Mouse (Mus musculus) limb, embryonic 10.5 days (tissue): Measurements from ENCODE around the gene Fam120b. TPM values are rescaled to one million over a fixed set of nuclear protein-coding genes. Genes with fewer than 3 reads are reported as not detected.
A peak's percentile ranks its signal among the peaks of the same experiment; 100 is the strongest.

Experiments used
- DNase-seq: peaks from one replicate; pipeline ENCODE4 v3.0.0-alpha.2; 2017; ENCODE audit warnings: low spot score
- H3K27ac ChIP-seq: fragments of 300-500 bp; sonication (generic); 2 replicates; pipeline ENCODE4 v1.5.1; 2016; ENCODE audit warnings: mild to moderate bottlenecking
- H3K27me3 ChIP-seq: fragments of 300-500 bp; sonication (generic); 2 replicates; pipeline ENCODE4 v1.6.1; 2016; ENCODE audit warnings: low read depth, mild to moderate bottlenecking; ENCODE audit not compliant: poor library complexity, severe bottlenecking
- H3K36me3 ChIP-seq: fragments of 300-500 bp; sonication (generic); 2 replicates; pipeline ENCODE4 v1.6.1; 2016; ENCODE audit warnings: mild to moderate bottlenecking, moderate library complexity
- H3K4me1 ChIP-seq: fragments of 300-500 bp; sonication (generic); 2 replicates; pipeline ENCODE4 v1.6.1; 2016
- H3K4me3 ChIP-seq: fragments of 300-500 bp; sonication (generic); 2 replicates; pipeline ENCODE4 v1.5.1; 2016; ENCODE audit warnings: mild to moderate bottlenecking, moderate library complexity
- H3K9me3 ChIP-seq: fragments of 300-500 bp; sonication (generic); replicated peaks from 2 replicates; pipeline ENCODE4 v1.6.1; 2016; ENCODE audit warnings: mild to moderate bottlenecking
- WGBS: fragments of 180-500 bp; shearing (Covaris S2); methylation state at CpG from one replicate; pipeline ENCODE4 v1.1.7; 2016; 5-methylcytosine and 5-hydroxymethylcytosine counted together
- polyA plus RNA-seq: library from polyadenylated mRNA; unstranded; fragments of >200 nt; fragmentation: Nextera tagmentation; extraction: Ambion mirVana; gene quantifications from 2 replicates; pipeline ENCODE4 v1.2.1, GENCODE M21; 2016

Gene Fam120b
- polyA plus RNA-seq, 1 experiment from 2014 or later: 27.6 TPM

DNA sequence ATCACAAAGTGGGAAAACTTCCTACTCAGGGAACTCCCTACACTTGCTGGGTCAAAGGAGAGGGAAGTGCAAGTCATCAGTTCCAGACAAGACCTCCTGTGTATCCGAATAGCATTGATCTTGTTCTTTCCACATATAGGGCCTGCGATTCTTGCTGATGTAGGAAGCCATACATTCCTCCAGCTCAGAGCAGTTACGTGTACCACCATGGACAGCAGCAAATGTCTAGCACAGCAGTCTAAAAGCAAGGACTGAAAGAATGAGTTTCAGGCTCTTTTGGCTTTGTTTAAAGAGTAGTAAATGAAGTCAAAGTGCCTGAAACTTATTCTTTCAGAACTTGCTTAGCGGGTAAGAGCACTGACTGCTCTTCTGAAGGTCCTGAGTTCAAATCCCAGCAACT lies 59.2 kb downstream of the Fam120b start:
- Histone ChIP-seq H3K27ac (no peak overlapping the region), H3K9me3 (no peaks in the 10 kb centered on the region), H3K36me3 (no peaks in the 10 kb centered on the region), H3K27me3 (no peaks in the 10 kb centered on the region), H3K4me3 (no peak overlapping the region), H3K4me1 (no peaks in the 10 kb centered on the region)
- 71% methylated on average over 4 of the region's 4 CpGs for WGBS
- no peak for DNase-seq

DNA sequence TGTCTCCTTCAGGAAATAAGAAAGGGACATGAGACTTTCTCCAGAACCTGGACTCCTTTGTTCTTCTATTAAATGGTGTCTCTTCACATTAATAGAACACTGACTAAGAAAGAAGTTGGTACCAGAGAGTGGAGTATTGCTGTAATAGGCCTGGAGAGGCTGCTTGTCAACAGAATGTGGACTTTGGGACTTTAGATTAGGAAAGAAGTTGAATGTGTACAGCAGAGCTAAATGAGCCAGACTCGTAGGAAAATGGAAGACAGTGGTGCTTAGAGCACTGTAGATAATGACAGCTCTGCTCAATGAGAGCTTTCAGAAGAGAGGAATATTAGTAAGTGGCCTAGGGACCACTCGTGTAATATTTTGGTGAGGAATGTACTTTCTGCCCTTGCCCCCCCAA lies 60.6 kb downstream of the Fam120b start:
- no peak for DNase-seq
- Histone ChIP-seq H3K4me3 (no peak overlapping the region), H3K27ac (no peak overlapping the region), H3K9me3 (no peaks in the 10 kb centered on the region), H3K36me3 (peaks cover 3% of the 10 kb centered on the region), H3K27me3 (no peaks in the 10 kb centered on the region), H3K4me1 (no peaks in the 10 kb centered on the region)
- 94% methylated on average over 2 of the region's 2 CpGs for WGBS

DNA sequence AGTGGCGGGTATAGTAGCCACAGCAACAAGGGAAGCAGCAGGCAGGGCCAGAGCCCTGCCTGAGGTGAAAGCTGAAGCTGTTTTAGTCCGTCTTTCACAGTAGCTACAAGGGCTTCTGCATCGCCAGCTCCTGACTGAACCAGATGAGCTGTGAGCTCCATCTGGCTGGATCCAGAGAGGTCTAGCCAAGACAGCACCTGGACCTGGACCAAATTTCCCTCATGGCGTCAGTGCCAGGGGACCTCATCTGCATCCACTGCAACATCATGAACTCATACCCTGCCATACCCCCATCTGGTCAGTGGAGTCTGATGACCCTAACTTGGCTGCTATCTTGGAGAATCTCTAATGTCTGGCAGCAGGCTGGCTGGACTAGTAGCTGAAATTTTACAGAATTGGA lies 63.8 kb downstream of the Fam120b start:
- Histone ChIP-seq H3K4me1 (no peaks in the 10 kb centered on the region), H3K9me3 (no peaks in the 10 kb centered on the region), H3K4me3 (no peak overlapping the region), H3K27ac (no peak overlapping the region), H3K36me3 (peaks cover 11% of the 10 kb centered on the region), H3K27me3 (no peaks in the 10 kb centered on the region)
- DNase-seq: no peak
- 91% methylated on average over 4 of the region's 4 CpGs for WGBS

DNA sequence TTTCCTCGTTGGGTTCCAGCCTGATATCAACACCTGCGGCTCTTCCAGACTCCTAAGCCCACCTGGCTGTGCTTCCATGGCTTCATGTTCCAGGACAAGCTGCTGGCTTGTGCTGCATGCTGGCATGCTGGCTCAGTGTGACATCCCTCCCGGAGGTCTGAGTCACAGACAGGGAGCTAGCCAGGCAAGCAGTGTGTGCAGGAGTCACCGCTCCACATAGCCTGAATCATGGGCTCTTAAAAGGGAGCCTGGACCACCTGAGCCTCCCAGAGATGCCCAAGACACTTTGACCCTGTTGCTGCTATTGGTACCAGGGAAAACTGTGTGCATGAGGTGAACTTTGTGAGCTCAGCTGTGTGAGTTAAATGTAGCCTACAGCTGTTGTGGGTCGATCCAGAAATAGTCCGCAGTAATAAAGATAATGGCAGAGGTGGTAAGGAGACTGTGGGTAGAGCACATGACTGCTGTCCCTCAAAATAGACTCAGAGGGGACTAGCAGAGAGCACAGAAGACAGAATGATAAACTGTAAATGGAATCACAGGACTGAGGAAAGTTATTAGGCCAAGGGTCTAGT lies 66.0 kb downstream of the Fam120b start:
- H3K27me3 ChIP-seq: no peaks in the 10 kb centered on the region
- 94% methylated on average over 6 of the region's 6 CpGs for WGBS
- no peak for DNase-seq
- no peak overlapping the region for H3K27ac ChIP-seq
- H3K4me3 ChIP-seq: no peak overlapping the region
- H3K36me3 ChIP-seq: peaks cover 15% of the 10 kb centered on the region
- H3K9me3 ChIP-seq: no peaks in the 10 kb centered on the region
- no peaks in the 10 kb centered on the region for H3K4me1 ChIP-seq

DNA sequence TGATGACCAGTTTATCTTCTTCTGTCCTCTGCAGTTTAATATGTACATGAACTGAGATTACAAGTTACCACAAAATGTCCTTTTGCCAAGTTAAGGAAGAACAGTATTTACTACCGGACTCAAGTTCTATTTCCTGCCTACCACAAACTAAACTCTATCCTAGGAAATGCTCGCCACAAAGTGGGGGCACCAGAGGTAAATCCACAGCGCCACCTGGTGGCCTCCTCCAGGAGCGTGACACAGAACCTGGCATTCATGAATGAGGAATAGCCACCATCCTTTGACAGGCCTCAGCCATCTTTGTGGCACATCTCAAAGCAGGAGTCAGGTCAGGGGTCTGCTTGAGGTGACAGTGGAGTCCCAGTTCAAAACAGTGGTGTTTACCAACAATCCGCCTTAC lies 71.7 kb downstream of the Fam120b start:
- 24% methylated on average over 5 of the region's 5 CpGs for WGBS
- Histone ChIP-seq H3K36me3 (peaks cover 49% of the 10 kb centered on the region), H3K4me3 (no peak overlapping the region), H3K27ac (no peak overlapping the region), H3K9me3 (no peaks in the 10 kb centered on the region), H3K27me3 (no peaks in the 10 kb centered on the region), H3K4me1 (no peaks in the 10 kb centered on the region)
- DNase-seq: peak; percentile 88

DNA sequence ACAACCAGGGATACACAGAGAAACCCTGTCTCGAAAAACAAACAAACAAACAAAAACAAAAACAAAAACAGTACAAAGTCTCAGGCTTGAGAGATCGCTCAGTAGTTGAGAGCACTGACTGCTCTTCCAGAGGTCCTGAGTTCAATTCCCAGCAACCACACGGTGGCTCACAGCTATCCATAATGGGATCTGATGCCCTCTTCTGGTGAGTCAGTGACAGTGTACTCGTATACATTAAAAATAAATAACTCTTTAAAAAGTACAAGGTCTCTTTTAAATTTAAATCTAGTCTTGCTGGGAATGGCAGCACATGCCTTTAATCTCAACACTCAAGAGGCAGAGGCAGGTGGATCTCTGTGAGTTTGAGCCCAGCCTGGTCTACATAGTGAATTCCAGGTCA lies 76.7 kb downstream of the Fam120b start:
- DNase-seq: no peak
- WGBS: 90% methylated on average over 4 of the region's 4 CpGs
- peaks cover 87% of the 10 kb centered on the region for H3K36me3 ChIP-seq
- no peaks in the 10 kb centered on the region for H3K27me3 ChIP-seq
- no peak overlapping the region for H3K27ac ChIP-seq
- no peaks in the 10 kb centered on the region for H3K4me1 ChIP-seq
- no peaks in the 10 kb centered on the region for H3K9me3 ChIP-seq
- H3K4me3 ChIP-seq: no peak overlapping the region

Other genes starting within 250 kb of the Fam120b start
- 1.8 and 3.0 TPM in 2 replicates for gene Dll1, start 19.3 kb upstream of the Fam120b start, polyA plus RNA-seq
- gene Psmb1, start 103.5 kb downstream of the Fam120b start, polyA plus RNA-seq: 286 and 310 TPM in 2 replicates
- gene Tbp, start 103.7 kb downstream of the Fam120b start, polyA plus RNA-seq: 66.7 and 67.0 TPM in 2 replicates
- 45.7 and 47.9 TPM in 2 replicates for gene Pdcd2, start 131.1 kb downstream of the Fam120b start, polyA plus RNA-seq
- 1.1 and 1.9 TPM in 2 replicates for gene Prdm9, start 168.2 kb downstream of the Fam120b start, polyA plus RNA-seq